Mouse (Mus musculus) retina, embryonic 14.5 days (tissue): Measurements from ENCODE around the gene Aoah.

Experiments
- DNase-seq: peaks from one replicate; pipeline ENCODE4 v3.0.0-alpha.2; 2015; ENCODE audit warnings: low spot score

The Aoah gene

GRCm38 (mm10) chr13:21074847-21075246 lies 280.9 kb downstream of the Aoah start, which contains the start of gene Olfr1370:
Olfr1370 (minus strand) TSS chr13:21074947.
- DNase-seq = no peak

GRCm38 (mm10) chr13:21082686-21083085 lies 288.8 kb downstream of the Aoah start:
- no peak for DNase-seq
